Mouse (Mus musculus) lung, postnatal 4 days (tissue): ENCODE results near the gene Prss47.

Source experiments
- DNase-seq, 2 experiments: peaks; one replicate each; pipeline ENCODE4 v3.0.0; 2021

Gene Prss47

GRCm38 (mm10) chr13:65052660-65053059, at the start of gene Prss47:
Gene Prss47, minus strand, starts transcription at chr13:65052760.
- no peak for DNase-seq

- no peak for DNase-seq
These were observed 48.7 kb upstream of the Prss47 start for GRCm38 (mm10) chr13:65101232-65101631.

- DNase-seq, result no peak
These were observed 48.1 kb upstream of the Prss47 start for GRCm38 (mm10) chr13:65100678-65101077.

- DNase-seq, result no peak
These were observed 44.5 kb upstream of the Prss47 start for GRCm38 (mm10) chr13:65097018-65097417.

GRCm38 (mm10) chr13:65095923-65096322, 43.4 kb upstream of the Prss47 start:
- DNase-seq, result no peak

GRCm38 (mm10) chr13:65069969-65070368, 17.4 kb upstream of the Prss47 start:
- no peak for DNase-seq

GRCm38 (mm10) chr13:65035057-65035456, 17.5 kb downstream of the Prss47 start:
- DNase-seq, result no peak

- DNase-seq, result no peak
These were observed 19.8 kb downstream of the Prss47 start, which contains the start of gene Spata31d1c for GRCm38 (mm10) chr13:65032758-65033157. Gene Spata31d1c, plus strand, starts transcription at chr13:65033058.

GRCm38 (mm10) chr13:65011052-65011738, 41.4 kb downstream of the Prss47 start:
- DNase-seq, result no peak

GRCm38 (mm10) chr13:65007971-65008370, 44.6 kb downstream of the Prss47 start:
- no peak for DNase-seq

GRCm38 (mm10) chr13:65006760-65007159, 45.8 kb downstream of the Prss47 start:
- DNase-seq, result no peak

- no peak for DNase-seq
These were observed 47.1 kb downstream of the Prss47 start for GRCm38 (mm10) chr13:65005414-65005813.
